21 mouse cellular contexts compared by ENCODE assay signal in the genomic region with DNA sequence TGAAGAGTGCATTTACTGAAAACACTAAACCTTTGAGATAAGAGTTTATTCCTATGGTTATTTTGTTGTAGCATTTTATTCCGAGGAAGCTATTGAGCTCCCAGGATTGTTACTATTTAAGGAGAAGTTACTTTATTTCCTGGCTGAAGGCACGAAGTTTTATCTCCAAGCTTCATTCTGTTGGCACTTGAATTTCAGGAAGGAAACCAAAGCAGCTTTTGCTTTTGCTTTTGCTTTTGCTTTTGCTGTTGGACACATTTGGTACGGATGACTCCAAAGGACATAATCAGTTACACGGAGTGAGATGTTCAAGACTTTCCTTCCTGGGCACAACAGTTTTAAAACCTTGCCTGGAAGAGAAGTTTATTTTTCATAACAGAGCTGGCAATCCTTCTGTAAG.
DNase-seq lines count a peak whose midpoint lies in the region; ATAC-seq lines count a peak whose summit lies in the region.
"Had no signal": no experiment of that assay in that cellular context is flagged by ENCODE, and none has a peak within 500 bp of the region (broad histone marks: within the 10 kb centered on the region; RNA-seq: fewer than 3 reads in every experiment).

No protein-coding gene starts in this region.

- peak; percentile 88 for DNase-seq in heart, adult 11 months
- DNase-seq in kidney, postnatal 14 days, result peak; percentile 1
- peak; percentile 27 for DNase-seq in CD4-positive helper T cell, adult 2 months (ENCODE audit: low read depth, low spot score)
- DNase-seq in adrenal gland, postnatal 25 days, result no peak
- no peak for DNase-seq in left cerebral cortex, postnatal 25 days (ENCODE audit: low spot score in 2 of 2)
- DNase-seq: adrenal gland, postnatal 14 days; gastrocnemius, postnatal 10 days; kidney, adult 18-20 months; retina, postnatal 1 day; spleen, adult 18-20 months; thymus, postnatal 36 days had no signal

- H3K27me3 ChIP-seq in heart, embryonic 12.5 days (replicated peaks), result no peaks in the 10 kb centered on the region
- H3K27me3 ChIP-seq in kidney, embryonic 16.5 days (ENCODE audit: insufficient read depth, low read length), result no peaks in the 10 kb centered on the region
- H3K27me3 ChIP-seq: embryonic facial prominence, embryonic 13.5 days; forebrain, embryonic 13.5 days; hindbrain, embryonic 12.5 days; limb, embryonic 13.5 days; neural tube, embryonic 15.5 days had no signal

- 0 out of 2 replicates have a peak, but pooled peaks cover 2% of the 10 kb centered on the region for H3K9me3 ChIP-seq in heart, embryonic 12.5 days (replicated peaks)
- no peaks in the 10 kb centered on the region for H3K9me3 ChIP-seq in kidney, embryonic 16.5 days (ENCODE audit: low read length)
- H3K9me3 ChIP-seq: embryonic facial prominence, embryonic 13.5 days; forebrain, embryonic 13.5 days; hindbrain, embryonic 12.5 days; neural tube, embryonic 15.5 days had no signal

- H3K9ac ChIP-seq in heart, embryonic 12.5 days, result no peak overlapping the region
- H3K9ac ChIP-seq in kidney, embryonic 16.5 days (replicated peaks; ENCODE audit: low read length), result no peak overlapping the region
- H3K9ac ChIP-seq: embryonic facial prominence, embryonic 13.5 days; forebrain, embryonic 13.5 days; hindbrain, embryonic 12.5 days; limb, embryonic 13.5 days; neural tube, embryonic 15.5 days had no signal

- no peak for ATAC-seq in heart, embryonic 12.5 days (ENCODE audit: insufficient number of reproducible peaks, low FRiP score)
- ATAC-seq in kidney, embryonic 16.5 days (ENCODE audit: low FRiP score, low TSS enrichment), result no peak
- peak; percentile 72 to 89 for ATAC-seq in hematopoietic stem cell, adult 5-6 weeks (replicated peaks in 1 of 2; ENCODE audit: insufficient read depth in 1 of 2, low FRiP score in 2 of 2, low TSS enrichment in 1 of 2, low read depth in 1 of 2, poor library complexity in 2 of 2, severe bottlenecking in 2 of 2)
- ATAC-seq: forebrain, embryonic 13.5 days had no signal

- no peak overlapping the region for H3K4me3 ChIP-seq in heart, embryonic 12.5 days
- no peak overlapping the region for H3K4me3 ChIP-seq in kidney, embryonic 16.5 days (ENCODE audit: low read length)
- H3K4me3 ChIP-seq: embryonic facial prominence, embryonic 13.5 days; forebrain, embryonic 13.5 days; hindbrain, embryonic 12.5 days; layer of hippocampus, adult 2 months; left cerebral cortex, adult 2 months; limb, embryonic 13.5 days; neural tube, embryonic 15.5 days had no signal

- H3K4me2 ChIP-seq in heart, embryonic 12.5 days, result no peak overlapping the region
- no peak overlapping the region for H3K4me2 ChIP-seq in kidney, embryonic 16.5 days (replicated peaks; ENCODE audit: low read depth, low read length)
- H3K4me2 ChIP-seq: embryonic facial prominence, embryonic 13.5 days; forebrain, embryonic 13.5 days; hindbrain, embryonic 12.5 days; limb, embryonic 13.5 days; neural tube, embryonic 15.5 days had no signal

- intact Hi-C loops in left cerebral cortex, postnatal 25 days (cut with DNase I), result no loop called here

- WGBS in heart, embryonic 12.5 days, result 45% methylated on average over 4 of the region's 4 CpGs
- WGBS in kidney, embryonic 16.5 days, result 76% methylated on average over 4 of the region's 4 CpGs

- H3K4me1 ChIP-seq in heart, embryonic 12.5 days (replicated peaks), result no peaks in the 10 kb centered on the region
- H3K4me1 ChIP-seq in kidney, embryonic 16.5 days (ENCODE audit: insufficient read depth, low read length), result no peaks in the 10 kb centered on the region
- H3K4me1 ChIP-seq: embryonic facial prominence, embryonic 13.5 days; forebrain, embryonic 13.5 days; hindbrain, embryonic 12.5 days; limb, embryonic 13.5 days; neural tube, embryonic 15.5 days had no signal

- no peak overlapping the region for H3K27ac ChIP-seq in heart, embryonic 12.5 days (ENCODE audit: poor library complexity, severe bottlenecking)
- no peak overlapping the region for H3K27ac ChIP-seq in kidney, embryonic 16.5 days (ENCODE audit: low read length)
- H3K27ac ChIP-seq: embryonic facial prominence, embryonic 13.5 days; forebrain, embryonic 13.5 days; hindbrain, embryonic 12.5 days; layer of hippocampus, adult 2 months; left cerebral cortex, adult 2 months; limb, embryonic 13.5 days; neural tube, embryonic 15.5 days had no signal

- H3K36me3 ChIP-seq in heart, embryonic 12.5 days, result no peaks in the 10 kb centered on the region
- H3K36me3 ChIP-seq in kidney, embryonic 16.5 days (ENCODE audit: insufficient read depth, low read length), result no peaks in the 10 kb centered on the region
- H3K36me3 ChIP-seq: embryonic facial prominence, embryonic 13.5 days; hindbrain, embryonic 12.5 days; limb, embryonic 13.5 days; neural tube, embryonic 15.5 days had no signal

Comparison
In these comparisons a context has a peak if more than half of its experiments do, and no peak if none do; other contexts are left out.
1. DNase-seq: peak in heart, adult 11 months (single experiment), kidney, postnatal 14 days (single experiment) and CD4-positive helper T cell, adult 2 months (single experiment); none in adrenal gland, postnatal 25 days (single experiment) and left cerebral cortex, postnatal 25 days (0 of 2).
2. ATAC-seq: peak in hematopoietic stem cell, adult 5-6 weeks (2 of 2); none in heart, embryonic 12.5 days (single experiment) and kidney, embryonic 16.5 days (single experiment).